Mouse (Mus musculus): ENCODE results near the gene Map3k5.

DNA sequence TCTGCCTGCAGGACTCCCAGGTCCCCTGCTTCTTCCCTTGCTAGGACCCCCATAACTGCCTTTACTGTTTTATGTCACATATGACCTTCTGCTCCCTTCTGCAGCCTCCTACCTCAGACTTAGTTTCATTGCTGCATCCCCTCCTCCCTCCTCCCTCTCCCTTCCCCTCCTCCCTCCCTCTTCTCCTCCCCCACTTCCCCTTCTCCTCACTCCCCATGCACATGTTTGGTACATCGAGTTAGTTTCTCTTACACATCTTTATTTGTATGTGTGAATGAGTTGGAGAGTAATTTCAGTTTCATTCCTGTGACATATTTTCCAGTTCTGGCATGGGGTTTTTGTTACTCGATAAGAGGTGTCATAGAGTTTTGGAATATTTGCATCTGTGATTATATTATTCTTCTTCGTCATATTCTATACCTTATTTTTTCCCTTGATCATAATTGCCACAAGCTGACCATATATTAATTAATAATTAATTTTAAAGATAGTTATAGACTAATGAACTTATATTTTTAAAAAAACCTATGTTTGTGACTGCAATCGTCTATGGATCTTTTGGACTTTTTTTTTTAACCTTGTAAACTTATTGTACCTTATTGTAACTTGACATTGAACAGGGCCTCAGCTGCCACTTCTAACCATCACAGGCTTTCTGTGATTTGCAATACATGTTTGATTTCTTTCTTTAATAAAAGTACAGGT is 65.6 kb downstream of the Map3k5 start:
- no peak for TF ChIP-seq CTCF (conservative IDR thresholded peaks at IDR 0.05; ENCODE audit: low read length)
- no peak for TF ChIP-seq NANOG (IDR thresholded peaks at IDR 0.05; ENCODE audit: borderline replicate concordance, low read length)
- no peak for TF ChIP-seq POU5F1 (IDR thresholded peaks at IDR 0.05; ENCODE audit: borderline replicate concordance, low read length)
